Mouse (Mus musculus): Measurements from ENCODE around the gene Macrod2. TPM values are rescaled to one million over a fixed set of nuclear protein-coding genes. Genes with fewer than 3 reads are reported as not detected.

Macrod2 gene
- total and polyA plus RNA-seq, 2 experiments from 2014 or later = 5.5 to 17.4 TPM

- no peak overlapping the region for H3K9ac ChIP-seq (replicated peaks; ENCODE audit: low read depth, low read length)
- no peaks in the 10 kb centered on the region for H3K9me3 ChIP-seq (replicated peaks; ENCODE audit: control insufficient read depth, low read length)
- H3K4me3 ChIP-seq (ENCODE audit: low read depth, low read length) = no peak overlapping the region
- DNase-seq (ENCODE audit: low spot score) (no peak), ATAC-seq (ENCODE audit: insufficient read depth, low read depth) (no peak)
- WGBS = 85% methylated on average over 2 of the region's 2 CpGs
- no peak overlapping the region for H3K27ac ChIP-seq (ENCODE audit: low read depth)
- no peaks in the 10 kb centered on the region for H3K4me1 ChIP-seq (ENCODE audit: control insufficient read depth, insufficient read depth)
- no peaks in the 10 kb centered on the region for H3K27me3 ChIP-seq (ENCODE audit: control insufficient read depth, insufficient read depth, low read length)
- TF ChIP-seq CTCF (IDR thresholded peaks at IDR 0.05; ENCODE audit: low read depth) = no peak
- TF ChIP-seq EP300 (IDR thresholded peaks at IDR 0.05; ENCODE audit: low read depth) = no peak
- no peaks in the 10 kb centered on the region for H3K36me3 ChIP-seq (replicated peaks; ENCODE audit: control insufficient read depth, insufficient read depth, low read length)
- no peak overlapping the region for H3K4me2 ChIP-seq (ENCODE audit: low read depth, low read length)
Observed at GRCm38 (mm10) chr2:140653978-140654377, 258.9 kb downstream of the Macrod2 start.

- H3K9me3 ChIP-seq (replicated peaks; ENCODE audit: control insufficient read depth, low read length) = no peaks in the 10 kb centered on the region
- H3K4me3 ChIP-seq (ENCODE audit: low read depth, low read length) = no peak overlapping the region
- WGBS = 84% methylated on average over 5 of the region's 5 CpGs
- DNase-seq (ENCODE audit: low spot score) = no peak
- no peak overlapping the region for H3K9ac ChIP-seq (replicated peaks; ENCODE audit: low read depth, low read length)
- no peaks in the 10 kb centered on the region for H3K27me3 ChIP-seq (ENCODE audit: control insufficient read depth, insufficient read depth, low read length)
- no peak for TF ChIP-seq CTCF (IDR thresholded peaks at IDR 0.05; ENCODE audit: low read depth)
- TF ChIP-seq EP300 (IDR thresholded peaks at IDR 0.05; ENCODE audit: low read depth) = no peak
- H3K36me3 ChIP-seq (replicated peaks; ENCODE audit: control insufficient read depth, insufficient read depth, low read length) = peaks cover 16% of the 10 kb centered on the region
- no peaks in the 10 kb centered on the region for H3K4me1 ChIP-seq (ENCODE audit: control insufficient read depth, insufficient read depth)
- H3K4me2 ChIP-seq (ENCODE audit: low read depth, low read length) = no peak overlapping the region
- ATAC-seq (ENCODE audit: insufficient read depth, low read depth) = no peak
- no peak overlapping the region for H3K27ac ChIP-seq (ENCODE audit: low read depth)
Observed at GRCm38 (mm10) chr2:140662673-140663072, 267.6 kb downstream of the Macrod2 start.

GRCm38 (mm10) chr2:140664381-140664780, 269.3 kb downstream of the Macrod2 start:
- H3K4me2 ChIP-seq (ENCODE audit: low read depth, low read length) = no peak overlapping the region
- H3K9ac ChIP-seq (replicated peaks; ENCODE audit: low read depth, low read length) = no peak overlapping the region
- DNase-seq (ENCODE audit: low spot score) = no peak
- no peaks in the 10 kb centered on the region for H3K27me3 ChIP-seq (ENCODE audit: control insufficient read depth, insufficient read depth, low read length)
- no peak for ATAC-seq (ENCODE audit: insufficient read depth, low read depth)
- H3K36me3 ChIP-seq (replicated peaks; ENCODE audit: control insufficient read depth, insufficient read depth, low read length) = peaks cover 16% of the 10 kb centered on the region
- no peaks in the 10 kb centered on the region for H3K9me3 ChIP-seq (replicated peaks; ENCODE audit: control insufficient read depth, low read length)
- no peak overlapping the region for H3K4me3 ChIP-seq (ENCODE audit: low read depth, low read length)
- TF ChIP-seq CTCF (IDR thresholded peaks at IDR 0.05; ENCODE audit: low read depth) (no peak), EP300 (IDR thresholded peaks at IDR 0.05; ENCODE audit: low read depth) (no peak)
- WGBS = 79% methylated on average over 4 of the region's 4 CpGs
- H3K27ac ChIP-seq (ENCODE audit: low read depth) = no peak overlapping the region
- H3K4me1 ChIP-seq (ENCODE audit: control insufficient read depth, insufficient read depth) = no peaks in the 10 kb centered on the region

- no peak for TF ChIP-seq EP300 (IDR thresholded peaks at IDR 0.05; ENCODE audit: low read depth)
- TF ChIP-seq CTCF (IDR thresholded peaks at IDR 0.05; ENCODE audit: low read depth) = no peak
- H3K27ac ChIP-seq (ENCODE audit: low read depth) = no peak overlapping the region
- H3K4me3 ChIP-seq (ENCODE audit: low read depth, low read length) = no peak overlapping the region
- H3K27me3 ChIP-seq (ENCODE audit: control insufficient read depth, insufficient read depth, low read length) = no peaks in the 10 kb centered on the region
- H3K9me3 ChIP-seq (replicated peaks; ENCODE audit: control insufficient read depth, low read length) = no peaks in the 10 kb centered on the region
- no peaks in the 10 kb centered on the region for H3K36me3 ChIP-seq (replicated peaks; ENCODE audit: control insufficient read depth, insufficient read depth, low read length)
- DNase-seq (ENCODE audit: low spot score) (no peak), ATAC-seq (ENCODE audit: insufficient read depth, low read depth) (no peak)
- H3K9ac ChIP-seq (replicated peaks; ENCODE audit: low read depth, low read length) = no peak overlapping the region
- H3K4me2 ChIP-seq (ENCODE audit: low read depth, low read length) = no peak overlapping the region
- peaks cover 3% of the 10 kb centered on the region; the same call in 1 of the 2 replicates for H3K4me1 ChIP-seq (ENCODE audit: control insufficient read depth, insufficient read depth)
- WGBS = 48% methylated on average over 7 of the region's 7 CpGs
Observed at GRCm38 (mm10) chr2:140666846-140667245, 271.7 kb downstream of the Macrod2 start.

GRCm38 (mm10) chr2:140667261-140668047, 272.3 kb downstream of the Macrod2 start:
- H3K9me3 ChIP-seq (replicated peaks; ENCODE audit: control insufficient read depth, low read length) = no peaks in the 10 kb centered on the region
- peak overlapping the region; percentile 55; the same call in 1 of the 2 replicates for H3K4me2 ChIP-seq (ENCODE audit: low read depth, low read length)
- 67% methylated on average over 13 of the region's 13 CpGs for WGBS
- DNase-seq (ENCODE audit: low spot score) = no peak
- H3K36me3 ChIP-seq (replicated peaks; ENCODE audit: control insufficient read depth, insufficient read depth, low read length) = no peaks in the 10 kb centered on the region
- no peak overlapping the region for H3K9ac ChIP-seq (replicated peaks; ENCODE audit: low read depth, low read length)
- no peaks in the 10 kb centered on the region for H3K27me3 ChIP-seq (ENCODE audit: control insufficient read depth, insufficient read depth, low read length)
- no peak for ATAC-seq (ENCODE audit: insufficient read depth, low read depth)
- no peak overlapping the region for H3K27ac ChIP-seq (ENCODE audit: low read depth)
- H3K4me3 ChIP-seq (ENCODE audit: low read depth, low read length) = no peak overlapping the region
- TF ChIP-seq EP300 (IDR thresholded peaks at IDR 0.05; ENCODE audit: low read depth) = no peak
- no peak for TF ChIP-seq CTCF (IDR thresholded peaks at IDR 0.05; ENCODE audit: low read depth)
- H3K4me1 ChIP-seq (ENCODE audit: control insufficient read depth, insufficient read depth) = peaks cover 3% of the 10 kb centered on the region; the same call in 1 of the 2 replicates
